Mouse (Mus musculus): ENCODE measurements at regions not wholly inside any gene's neighbourhood (a gene's known extent, or its start where the extent isn't known, plus 50 kb on each side); places are given as distances from the start of the nearest gene placed in this dataset.
A peak's percentile ranks its signal among the peaks of the same experiment; 100 is the strongest.

GRCm38 (mm10) chr4:153727896-153728422, 229.1 kb upstream of the A430005L14Rik start:
- Histone ChIP-seq H3K9ac (replicated peaks) (no peak overlapping the region), H3K4me1 (replicated peaks; ENCODE audit: control insufficient read depth in 2 of 2, insufficient read depth in 2 of 2, low read length in 1 of 2) (no peaks in the 10 kb centered on the region), H3K4me3 (ENCODE audit: insufficient read depth in 1 of 2, low read depth in 2 of 2, low read length in 2 of 2) (no peak overlapping the region), H3K9me3 (ENCODE audit: control insufficient read depth, low read length) (no peaks in the 10 kb centered on the region), H3K27me3 (ENCODE audit: control insufficient read depth, insufficient read depth, low read length) (no peaks in the 10 kb centered on the region), H3K27ac (no peak overlapping the region), H3K36me3 (replicated peaks; ENCODE audit: control insufficient read depth, insufficient read depth, low read depth) (no peaks in the 10 kb centered on the region), H3K4me2 (ENCODE audit: low read depth) (no peak overlapping the region)
- DNase-seq (ENCODE audit: low read depth in 3 of 3, low spot score in 3 of 3) (no peak), ATAC-seq (ENCODE audit: insufficient read depth) (no peak)
- TF ChIP-seq EP300 (IDR thresholded peaks at IDR 0.05; ENCODE audit: low read depth): no peak
- no peak for TF ChIP-seq CTCF (IDR thresholded peaks at IDR 0.05; ENCODE audit: low read depth)
- 12% methylated on average over 10 of the region's 10 CpGs for WGBS (ENCODE audit: insufficient replicate concordance)

- Histone ChIP-seq H3K9me3 (ENCODE audit: control insufficient read depth, low read length) (peaks cover 3% of the 10 kb centered on the region; the same call in 1 of the 2 replicates), H3K4me3 (ENCODE audit: insufficient read depth in 1 of 2, low read depth in 2 of 2, low read length in 2 of 2) (no peak overlapping the region), H3K4me2 (ENCODE audit: low read depth) (no peak overlapping the region), H3K9ac (replicated peaks) (no peak overlapping the region), H3K4me1 (replicated peaks; ENCODE audit: control insufficient read depth in 2 of 2, insufficient read depth in 2 of 2, low read length in 1 of 2) (no peaks in the 10 kb centered on the region), H3K36me3 (replicated peaks; ENCODE audit: control insufficient read depth, insufficient read depth, low read depth) (no peaks in the 10 kb centered on the region), H3K27ac (no peak overlapping the region), H3K27me3 (ENCODE audit: control insufficient read depth, insufficient read depth, low read length) (no peaks in the 10 kb centered on the region)
- ATAC-seq (ENCODE audit: insufficient read depth) (no peak), DNase-seq (ENCODE audit: low read depth in 3 of 3, low spot score in 3 of 3) (peak in 2 of 3 experiments; percentile 17 to 34)
- no peak for TF ChIP-seq CTCF (IDR thresholded peaks at IDR 0.05; ENCODE audit: low read depth)
- no peak for TF ChIP-seq EP300 (IDR thresholded peaks at IDR 0.05; ENCODE audit: low read depth)
- WGBS (ENCODE audit: insufficient replicate concordance): 58% methylated on average over 8 of the region's 11 CpGs
These were observed 218.9 kb upstream of the A430005L14Rik start for GRCm38 (mm10) chr4:153738088-153738487.

GRCm38 (mm10) chr4:153742241-153742640, 214.8 kb upstream of the A430005L14Rik start:
- no peaks in the 10 kb centered on the region for H3K27me3 ChIP-seq (ENCODE audit: control insufficient read depth, insufficient read depth, low read length)
- peaks cover 3% of the 10 kb centered on the region; the same call in 1 of the 2 replicates for H3K9me3 ChIP-seq (ENCODE audit: control insufficient read depth, low read length)
- H3K9ac ChIP-seq (replicated peaks): no peak overlapping the region
- no peaks in the 10 kb centered on the region for H3K36me3 ChIP-seq (replicated peaks; ENCODE audit: control insufficient read depth, insufficient read depth, low read depth)
- 72% methylated on average over 9 of the region's 10 CpGs for WGBS (ENCODE audit: insufficient replicate concordance)
- no peak for DNase-seq (ENCODE audit: low read depth in 3 of 3, low spot score in 3 of 3)
- H3K4me2 ChIP-seq (ENCODE audit: low read depth): no peak overlapping the region
- no peak overlapping the region for H3K27ac ChIP-seq
- TF ChIP-seq CTCF (IDR thresholded peaks at IDR 0.05; ENCODE audit: low read depth) (no peak), EP300 (IDR thresholded peaks at IDR 0.05; ENCODE audit: low read depth) (no peak)
- no peak overlapping the region for H3K4me3 ChIP-seq (ENCODE audit: insufficient read depth in 1 of 2, low read depth in 2 of 2, low read length in 2 of 2)
- ATAC-seq (ENCODE audit: insufficient read depth): no peak
- H3K4me1 ChIP-seq (replicated peaks; ENCODE audit: control insufficient read depth in 2 of 2, insufficient read depth in 2 of 2, low read length in 1 of 2): no peaks in the 10 kb centered on the region

- no peaks in the 10 kb centered on the region for H3K27me3 ChIP-seq (ENCODE audit: control insufficient read depth, insufficient read depth, low read length)
- no peaks in the 10 kb centered on the region for H3K4me1 ChIP-seq (replicated peaks; ENCODE audit: control insufficient read depth in 2 of 2, insufficient read depth in 2 of 2, low read length in 1 of 2)
- DNase-seq (ENCODE audit: low read depth in 3 of 3, low spot score in 3 of 3): no peak
- no peak overlapping the region for H3K4me3 ChIP-seq (ENCODE audit: insufficient read depth in 1 of 2, low read depth in 2 of 2, low read length in 2 of 2)
- 69% methylated on average over 6 of the region's 6 CpGs for WGBS (ENCODE audit: insufficient replicate concordance)
- H3K9me3 ChIP-seq (ENCODE audit: control insufficient read depth, low read length): no peaks in the 10 kb centered on the region
- ATAC-seq (ENCODE audit: insufficient read depth): no peak
- H3K36me3 ChIP-seq (replicated peaks; ENCODE audit: control insufficient read depth, insufficient read depth, low read depth): no peaks in the 10 kb centered on the region
- no peak overlapping the region for H3K27ac ChIP-seq
- no peak overlapping the region for H3K9ac ChIP-seq (replicated peaks)
- no peak overlapping the region for H3K4me2 ChIP-seq (ENCODE audit: low read depth)
- TF ChIP-seq EP300 (IDR thresholded peaks at IDR 0.05; ENCODE audit: low read depth): no peak
These were observed 204.2 kb upstream of the A430005L14Rik start for GRCm38 (mm10) chr4:153752791-153753190.

- no peaks in the 10 kb centered on the region; the same call in 1 of the 2 replicates for H3K9me3 ChIP-seq (ENCODE audit: control insufficient read depth, low read length)
- WGBS (ENCODE audit: insufficient replicate concordance): 70% methylated on average over 6 of the region's 6 CpGs
- H3K4me3 ChIP-seq (ENCODE audit: insufficient read depth in 1 of 2, low read depth in 2 of 2, low read length in 2 of 2): no peak overlapping the region
- H3K4me2 ChIP-seq (ENCODE audit: low read depth): no peak overlapping the region
- ATAC-seq (ENCODE audit: insufficient read depth) (no peak), DNase-seq (ENCODE audit: low read depth in 3 of 3, low spot score in 3 of 3) (no peak)
- no peaks in the 10 kb centered on the region for H3K4me1 ChIP-seq (replicated peaks; ENCODE audit: control insufficient read depth in 2 of 2, insufficient read depth in 2 of 2, low read length in 1 of 2)
- TF ChIP-seq EP300 (IDR thresholded peaks at IDR 0.05; ENCODE audit: low read depth): no peak
- TF ChIP-seq CTCF (IDR thresholded peaks at IDR 0.05; ENCODE audit: low read depth): no peak
- no peak overlapping the region for H3K9ac ChIP-seq (replicated peaks)
- no peaks in the 10 kb centered on the region for H3K27me3 ChIP-seq (ENCODE audit: control insufficient read depth, insufficient read depth, low read length)
- no peak overlapping the region for H3K27ac ChIP-seq
- H3K36me3 ChIP-seq (replicated peaks; ENCODE audit: control insufficient read depth, insufficient read depth, low read depth): no peaks in the 10 kb centered on the region
These were observed 198.7 kb upstream of the A430005L14Rik start for GRCm38 (mm10) chr4:153758323-153758722.
